Mouse (Mus musculus) embryonic facial prominence, embryonic 10.5 days (tissue): ENCODE measurements around the gene Babam2. TPM values are rescaled to one million over a fixed set of nuclear protein-coding genes. Genes with fewer than 3 reads are reported as not detected.

ENCODE experiments used
- DNase-seq: peaks from one replicate; pipeline ENCODE4 v3.0.0-alpha.2; 2017; ENCODE audit warnings: low spot score
- H3K27ac ChIP-seq: fragments of 300-500 bp; sonication (generic); replicated peaks from 2 replicates; pipeline ENCODE4 v1.5.1; 2016; ENCODE audit warnings: mild to moderate bottlenecking
- H3K27me3 ChIP-seq: fragments of 300-500 bp; sonication (generic); replicated peaks from 2 replicates; pipeline ENCODE4 v1.6.1; 2016; ENCODE audit warnings: low read depth, mild to moderate bottlenecking; ENCODE audit not compliant: poor library complexity, severe bottlenecking
- H3K36me3 ChIP-seq: fragments of 300-500 bp; sonication (generic); replicated peaks from 2 replicates; pipeline ENCODE4 v1.6.1; 2016; ENCODE audit warnings: mild to moderate bottlenecking, moderate library complexity
- H3K4me1 ChIP-seq: fragments of 300-500 bp; sonication (generic); 2 replicates; pipeline ENCODE4 v1.6.1; 2016
- H3K4me3 ChIP-seq: fragments of 300-500 bp; sonication (generic); 2 replicates; pipeline ENCODE4 v1.5.1; 2016; ENCODE audit warnings: mild to moderate bottlenecking, moderate library complexity
- H3K9me3 ChIP-seq: fragments of 300-500 bp; sonication (generic); 2 replicates; pipeline ENCODE4 v1.6.1; 2016; ENCODE audit warnings: mild to moderate bottlenecking
- WGBS: fragments of 180-500 bp; shearing (Covaris S2); methylation state at CpG from one replicate; pipeline ENCODE4 v1.1.7; 2016; 5-methylcytosine and 5-hydroxymethylcytosine counted together
- polyA plus RNA-seq: library from polyadenylated mRNA; unstranded; fragments of >200 nt; fragmentation: Nextera tagmentation; extraction: Ambion mirVana; gene quantifications from 2 replicates; pipeline ENCODE4 v1.2.1, GENCODE M21; 2016

Babam2 gene
- polyA plus RNA-seq, 1 experiment from 2014 or later, result 47.0 TPM

- H3K4me3 ChIP-seq, result no peak overlapping the region
- H3K36me3 ChIP-seq, result no peaks in the 10 kb centered on the region
- 88% methylated on average over 3 of the region's 3 CpGs for WGBS
- no peak overlapping the region for H3K27ac ChIP-seq
- no peak for DNase-seq
- H3K27me3 ChIP-seq, result no peaks in the 10 kb centered on the region
- no peaks in the 10 kb centered on the region for H3K9me3 ChIP-seq
- H3K4me1 ChIP-seq, result 0 out of 2 replicates have a peak, but pooled peaks cover 4% of the 10 kb centered on the region
Measured at GRCm38 (mm10) chr5:31687972-31688371, 9.5 kb upstream of the Babam2 start.

- H3K27ac ChIP-seq, result no peak overlapping the region
- H3K9me3 ChIP-seq, result no peaks in the 10 kb centered on the region
- H3K27me3 ChIP-seq, result no peaks in the 10 kb centered on the region
- no peak overlapping the region for H3K4me3 ChIP-seq
- H3K4me1 ChIP-seq, result peaks cover 7% of the 10 kb centered on the region
- H3K36me3 ChIP-seq, result no peaks in the 10 kb centered on the region
- DNase-seq, result no peak
Measured at GRCm38 (mm10) chr5:31693191-31693590, 4.3 kb upstream of the Babam2 start.

- H3K36me3 ChIP-seq, result no peaks in the 10 kb centered on the region
- no peak for DNase-seq
- no peaks in the 10 kb centered on the region for H3K27me3 ChIP-seq
- H3K27ac ChIP-seq, result peak within 1 kb of the TSS; percentile 93
- H3K4me3 ChIP-seq, result peak within 1 kb of the TSS; percentile 85
- WGBS, result 6% methylated on average over 18 of the region's 18 CpGs
- peaks cover 11% of the 10 kb centered on the region for H3K4me1 ChIP-seq
- no peaks in the 10 kb centered on the region for H3K9me3 ChIP-seq
Measured at GRCm38 (mm10) chr5:31696971-31697643, 377 bp upstream of the Babam2 start, which contains the start of gene Rbks. Rbks (minus strand) TSS chr5:31697627.

DNA sequence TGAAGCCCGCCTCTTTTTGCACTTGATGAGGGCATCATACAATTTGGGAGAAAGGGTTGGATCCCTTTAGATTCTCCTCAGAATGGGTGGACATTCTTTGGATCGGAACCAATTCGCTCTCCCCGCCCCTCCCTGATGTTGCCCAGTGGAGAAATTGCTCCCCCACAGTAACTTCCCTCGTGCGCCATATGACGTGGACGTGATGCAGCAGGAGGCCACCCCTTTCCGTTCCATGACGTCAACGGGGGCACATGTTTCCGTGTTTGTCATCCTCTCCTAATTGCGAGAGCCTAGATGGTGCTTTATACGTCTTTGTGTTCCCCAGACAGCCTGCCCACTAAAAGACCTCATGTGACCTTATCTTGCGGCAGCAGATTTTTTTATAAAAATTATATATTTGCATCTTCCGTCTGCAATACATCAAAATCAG, 828 bp downstream of the Babam2 start:
- Histone ChIP-seq H3K27me3 (no peaks in the 10 kb centered on the region), H3K27ac (peak overlapping the region; percentile 93), H3K36me3 (peaks cover 5% of the 10 kb centered on the region; the same call in 1 of the 2 replicates), H3K9me3 (no peaks in the 10 kb centered on the region), H3K4me3 (peak overlapping the region; percentile 85), H3K4me1 (peaks cover 11% of the 10 kb centered on the region)
- WGBS, result 6% methylated on average over 16 of the region's 16 CpGs
- peak; percentile 81 for DNase-seq

DNA sequence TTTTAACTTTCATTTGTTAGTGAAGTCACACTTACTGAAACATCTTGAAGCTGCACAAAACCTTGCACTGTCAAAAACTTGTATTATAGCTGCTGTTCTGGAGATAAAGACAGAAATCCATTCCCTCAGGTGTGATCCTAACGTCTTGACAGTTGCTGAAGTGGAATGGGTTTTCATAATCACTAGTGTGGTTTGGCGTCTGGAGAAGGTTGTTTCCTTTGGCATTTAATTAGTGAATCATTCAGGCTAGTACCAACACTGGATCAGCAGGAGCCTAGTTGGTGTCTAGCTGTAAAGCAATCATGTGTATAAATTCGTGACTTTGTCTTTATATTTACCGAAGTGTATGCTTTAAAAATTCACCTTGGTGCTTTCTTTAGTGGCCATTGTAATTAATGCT, 1.4 kb downstream of the Babam2 start:
- WGBS, result 67% methylated on average over 4 of the region's 4 CpGs
- H3K27me3 ChIP-seq, result no peaks in the 10 kb centered on the region
- H3K27ac ChIP-seq, result no peak overlapping the region
- H3K9me3 ChIP-seq, result no peaks in the 10 kb centered on the region
- DNase-seq, result no peak
- H3K36me3 ChIP-seq, result peaks cover 5% of the 10 kb centered on the region; the same call in 1 of the 2 replicates
- H3K4me1 ChIP-seq, result peaks cover 11% of the 10 kb centered on the region
- peak overlapping the region; percentile 85 for H3K4me3 ChIP-seq

DNA sequence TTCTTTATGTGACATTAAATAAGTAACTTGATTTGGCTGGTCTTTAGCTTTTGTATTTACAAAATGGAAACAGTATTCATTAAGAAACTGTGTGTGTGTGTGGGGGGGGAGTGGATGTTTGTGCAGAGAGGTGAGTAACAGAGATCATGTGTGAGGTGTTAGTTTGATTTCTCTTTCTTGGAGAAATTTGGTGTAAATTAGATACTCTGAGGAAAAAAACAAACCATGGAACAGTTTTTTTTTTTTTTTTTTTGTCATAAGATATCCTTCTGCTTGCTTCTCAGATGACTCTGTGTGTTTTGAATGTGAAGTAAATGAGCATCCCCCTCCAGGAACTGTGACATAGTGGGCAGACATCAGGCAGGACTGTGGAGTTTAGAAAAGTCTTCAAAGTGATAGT, 1.9 kb downstream of the Babam2 start:
- Histone ChIP-seq H3K27ac (no peak overlapping the region), H3K9me3 (no peaks in the 10 kb centered on the region), H3K4me3 (no peak overlapping the region), H3K27me3 (no peaks in the 10 kb centered on the region), H3K4me1 (peaks cover 11% of the 10 kb centered on the region), H3K36me3 (peaks cover 5% of the 10 kb centered on the region; the same call in 1 of the 2 replicates)
- no peak for DNase-seq

- H3K9me3 ChIP-seq, result no peaks in the 10 kb centered on the region
- no peak overlapping the region for H3K4me3 ChIP-seq
- peaks cover 17% of the 10 kb centered on the region for H3K36me3 ChIP-seq
- no peak for DNase-seq
- 90% methylated on average over 5 of the region's 5 CpGs for WGBS
- H3K27ac ChIP-seq, result no peak overlapping the region
- H3K27me3 ChIP-seq, result no peaks in the 10 kb centered on the region
- no peaks in the 10 kb centered on the region for H3K4me1 ChIP-seq
Measured at GRCm38 (mm10) chr5:31704971-31705370, 7.5 kb downstream of the Babam2 start.

- 85% methylated on average over 4 of the region's 4 CpGs for WGBS
- no peak overlapping the region for H3K4me3 ChIP-seq
- no peaks in the 10 kb centered on the region for H3K9me3 ChIP-seq
- peaks cover 19% of the 10 kb centered on the region for H3K36me3 ChIP-seq
- H3K4me1 ChIP-seq, result no peaks in the 10 kb centered on the region
- no peak for DNase-seq
- no peaks in the 10 kb centered on the region for H3K27me3 ChIP-seq
- no peak overlapping the region for H3K27ac ChIP-seq
Measured at GRCm38 (mm10) chr5:31706826-31707225, 9.3 kb downstream of the Babam2 start.

DNA sequence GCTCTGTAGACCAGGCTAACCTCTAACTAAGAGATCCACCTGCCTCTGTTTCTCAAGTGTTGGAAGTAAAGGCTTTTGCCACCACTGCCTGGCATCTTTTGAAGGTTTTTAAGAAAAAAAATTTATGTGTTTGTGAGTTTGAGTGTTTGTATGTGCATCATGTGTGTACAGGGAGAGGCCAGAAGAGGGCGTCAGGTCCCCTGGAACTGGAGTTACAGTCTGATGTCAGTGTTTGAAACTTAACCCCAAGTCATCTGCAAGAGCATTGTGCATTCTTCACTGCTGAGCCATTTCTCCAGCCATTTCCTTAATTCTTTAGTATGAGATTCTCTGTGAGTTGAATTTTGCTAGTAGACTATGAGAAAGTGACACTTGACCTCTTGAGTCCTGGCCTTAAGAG, 11.9 kb downstream of the Babam2 start:
- Histone ChIP-seq H3K4me1 (no peaks in the 10 kb centered on the region), H3K9me3 (no peaks in the 10 kb centered on the region), H3K27me3 (no peaks in the 10 kb centered on the region), H3K27ac (no peak overlapping the region), H3K36me3 (peaks cover 14% of the 10 kb centered on the region; the same call in 1 of the 2 replicates), H3K4me3 (no peak overlapping the region)
- WGBS, result 74% methylated on average over 1 of the region's 1 CpGs
- DNase-seq, result no peak

DNA sequence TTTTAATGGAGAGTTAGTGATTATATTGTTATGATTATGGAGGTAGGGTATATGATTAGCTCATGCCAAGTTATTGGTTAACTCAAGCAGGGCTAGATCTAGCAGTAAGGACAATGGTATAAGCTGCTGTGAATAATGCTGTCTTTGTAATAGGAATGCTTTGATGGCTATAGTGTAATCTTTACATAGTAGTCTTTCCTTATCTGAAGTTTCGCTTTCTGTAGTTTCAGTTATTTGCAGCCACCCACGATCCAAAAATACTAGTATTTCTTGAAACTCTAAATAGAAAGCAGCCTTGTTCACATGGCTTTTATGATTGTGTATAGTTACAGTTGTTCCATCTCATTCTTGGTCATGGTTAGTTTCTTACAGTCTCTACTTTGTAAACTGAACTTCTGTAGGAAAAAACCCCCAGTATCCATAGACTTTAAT, 15.8 kb downstream of the Babam2 start:
- WGBS, result 87% methylated on average over 2 of the region's 2 CpGs
- DNase-seq, result no peak

DNA sequence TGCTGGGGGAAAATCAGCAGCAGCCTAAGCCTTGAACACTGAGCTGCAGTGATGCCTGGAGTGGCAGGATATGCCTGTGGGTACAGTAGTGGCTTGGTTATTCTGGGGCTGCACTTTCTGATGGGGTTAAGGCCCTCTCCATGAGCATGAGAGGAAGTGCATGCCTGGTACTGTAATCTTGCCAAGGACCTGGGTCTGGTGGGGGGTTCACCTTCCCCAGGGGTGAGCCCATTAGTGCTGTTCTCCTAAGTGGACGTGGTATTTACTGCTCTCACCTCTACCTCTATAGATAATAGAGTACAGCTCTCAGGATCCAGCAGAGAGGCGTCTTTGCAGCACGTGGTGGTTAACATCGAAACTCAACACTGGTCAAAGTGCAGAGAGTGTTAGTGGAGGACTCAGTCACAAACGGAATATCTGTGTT, 16.4 kb downstream of the Babam2 start:
- Histone ChIP-seq H3K9me3 (no peaks in the 10 kb centered on the region), H3K4me3 (no peak overlapping the region), H3K27ac (no peak overlapping the region), H3K27me3 (no peaks in the 10 kb centered on the region), H3K4me1 (no peaks in the 10 kb centered on the region), H3K36me3 (peaks cover 10% of the 10 kb centered on the region; the same call in 1 of the 2 replicates)
- 77% methylated on average over 5 of the region's 5 CpGs for WGBS
- no peak for DNase-seq

More for the DNA sequence above, 15.8 kb downstream of the Babam2 start:
- peaks cover 10% of the 10 kb centered on the region; the same call in 1 of the 2 replicates for H3K36me3 ChIP-seq
- no peak overlapping the region for H3K27ac ChIP-seq
- no peaks in the 10 kb centered on the region for H3K9me3 ChIP-seq
- H3K4me1 ChIP-seq, result no peaks in the 10 kb centered on the region
- no peak overlapping the region for H3K4me3 ChIP-seq
- no peaks in the 10 kb centered on the region for H3K27me3 ChIP-seq

DNA sequence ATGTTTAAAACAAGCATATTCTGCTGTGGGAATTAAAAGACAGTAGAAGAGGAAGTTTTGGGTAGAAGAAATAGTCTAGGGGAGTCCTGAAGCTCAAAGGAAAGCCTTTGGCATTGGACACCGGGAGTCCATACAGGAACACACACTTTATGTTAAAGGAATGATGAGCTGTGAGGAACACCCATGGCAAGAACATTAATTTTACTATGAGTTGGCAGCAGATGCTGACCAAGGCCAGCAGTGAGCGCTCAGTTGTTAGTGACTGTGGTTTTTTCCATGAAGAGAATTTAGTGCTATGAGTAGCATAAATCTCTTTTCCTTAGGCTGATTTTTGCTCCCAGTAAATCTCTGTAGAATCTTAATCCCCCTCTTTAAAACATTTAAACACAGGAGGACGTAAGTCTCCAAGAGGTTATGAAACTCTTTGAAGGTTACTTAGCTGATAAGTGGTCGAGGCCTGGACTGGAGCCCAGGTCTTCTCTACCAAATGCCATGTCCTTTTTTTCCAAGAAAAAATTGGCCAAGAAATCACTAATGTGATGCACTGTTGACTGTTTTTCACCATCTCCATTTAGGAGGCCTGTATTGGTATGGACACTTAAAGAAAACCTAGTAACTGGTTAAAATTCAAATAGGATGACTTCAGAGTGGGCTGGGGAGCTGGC, 18.1 kb downstream of the Babam2 start:
- H3K4me1 ChIP-seq, result no peaks in the 10 kb centered on the region
- H3K4me3 ChIP-seq, result no peak overlapping the region
- H3K27me3 ChIP-seq, result no peaks in the 10 kb centered on the region
- H3K9me3 ChIP-seq, result no peaks in the 10 kb centered on the region
- H3K36me3 ChIP-seq, result no peaks in the 10 kb centered on the region
- no peak overlapping the region for H3K27ac ChIP-seq
- DNase-seq, result no peak
- WGBS, result 89% methylated on average over 4 of the region's 4 CpGs

GRCm38 (mm10) chr5:31724519-31724918, 27.0 kb downstream of the Babam2 start:
- no peaks in the 10 kb centered on the region for H3K36me3 ChIP-seq
- 80% methylated on average over 6 of the region's 6 CpGs for WGBS
- H3K27ac ChIP-seq, result no peak overlapping the region
- H3K4me1 ChIP-seq, result no peaks in the 10 kb centered on the region
- no peaks in the 10 kb centered on the region for H3K9me3 ChIP-seq
- no peak overlapping the region for H3K4me3 ChIP-seq
- H3K27me3 ChIP-seq, result no peaks in the 10 kb centered on the region
- no peak for DNase-seq
